Mouse (Mus musculus): ENCODE data around the gene Mfrp.

Mfrp gene

DNA sequence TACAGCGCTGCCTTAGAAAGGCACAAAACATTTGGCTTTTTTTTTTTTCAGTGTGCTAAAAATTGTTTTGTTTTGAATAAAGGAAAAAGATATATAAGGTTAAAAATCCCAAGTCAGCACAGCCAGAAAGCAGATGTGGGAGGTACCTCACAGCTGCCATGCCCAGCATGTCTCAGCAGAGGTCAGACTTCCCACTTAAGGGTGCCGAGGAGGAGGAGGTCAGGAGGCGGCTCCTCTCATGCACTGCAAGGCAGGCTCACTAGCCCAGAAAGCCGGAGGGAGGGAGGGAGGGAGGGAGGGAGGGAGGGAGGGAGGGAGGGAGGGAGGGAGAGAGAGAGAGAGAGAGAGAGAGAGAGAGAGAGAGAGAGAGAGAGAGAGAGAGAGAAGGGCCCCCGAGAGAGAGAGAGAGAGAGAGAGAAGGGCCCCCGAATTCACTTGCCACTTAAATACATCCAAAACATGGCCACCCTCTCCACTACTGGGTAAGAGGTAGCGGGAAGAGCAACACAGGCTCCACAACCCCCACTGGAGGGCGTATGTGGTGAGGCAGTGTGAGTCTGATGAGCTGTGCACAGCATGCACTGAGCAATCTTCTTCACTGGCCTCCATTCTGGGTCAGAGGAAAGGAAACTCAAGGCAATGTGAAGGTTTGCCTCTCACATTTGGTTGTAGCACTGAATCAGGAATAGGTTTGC is 42.6 kb downstream of the Mfrp start:
- Histone ChIP-seq H3K9me3 (ENCODE audit: low read length) (no peaks in the 10 kb centered on the region), H3K4me1 (replicated peaks; ENCODE audit: low read depth, low read length) (peaks cover 60% of the 10 kb centered on the region), H3K4me3 (replicated peaks; ENCODE audit: low read length) (0 out of 2 replicates have a peak overlapping the region, but pooled peaks have one; percentile 10), H3K27me3 (ENCODE audit: insufficient read depth, low read length) (no peaks in the 10 kb centered on the region), H3K36me3 (ENCODE audit: insufficient read depth, low read length) (peaks cover 78% of the 10 kb centered on the region)
- TF ChIP-seq NANOG (IDR thresholded peaks at IDR 0.05; ENCODE audit: borderline replicate concordance, low read length) (no peak), CTCF (conservative IDR thresholded peaks at IDR 0.05; ENCODE audit: low read length) (peak; percentile 21), POU5F1 (IDR thresholded peaks at IDR 0.05; ENCODE audit: borderline replicate concordance, low read length) (no peak)

DNA sequence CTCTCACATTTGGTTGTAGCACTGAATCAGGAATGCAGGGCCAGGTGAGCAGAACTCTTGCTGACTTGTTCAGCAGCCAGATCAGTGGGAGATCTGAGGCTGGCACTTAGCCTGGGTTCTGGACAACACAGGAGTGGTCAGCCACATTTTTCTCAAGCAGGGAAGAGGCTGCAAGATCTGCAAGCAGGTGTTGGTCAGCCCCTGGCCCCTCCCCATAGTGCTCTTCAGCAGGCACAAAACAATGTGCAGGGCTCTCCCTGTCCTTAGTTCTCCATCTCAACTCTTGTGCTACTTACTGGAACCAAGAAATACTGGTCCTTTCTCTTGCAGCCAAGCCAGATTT is 43.2 kb downstream of the Mfrp start:
- peaks cover 55% of the 10 kb centered on the region for H3K4me1 ChIP-seq (replicated peaks; ENCODE audit: low read depth, low read length)
- peaks cover 78% of the 10 kb centered on the region for H3K36me3 ChIP-seq (ENCODE audit: insufficient read depth, low read length)
- H3K4me3 ChIP-seq (replicated peaks; ENCODE audit: low read length), result no peak overlapping the region
- no peaks in the 10 kb centered on the region for H3K9me3 ChIP-seq (ENCODE audit: low read length)
- H3K27me3 ChIP-seq (ENCODE audit: insufficient read depth, low read length), result no peaks in the 10 kb centered on the region
- TF ChIP-seq NANOG (IDR thresholded peaks at IDR 0.05; ENCODE audit: borderline replicate concordance, low read length) (no peak), CTCF (conservative IDR thresholded peaks at IDR 0.05; ENCODE audit: low read length) (no peak), POU5F1 (IDR thresholded peaks at IDR 0.05; ENCODE audit: borderline replicate concordance, low read length) (no peak)

GRCm38 (mm10) chr9:44147290-44147689 is 45.8 kb downstream of the Mfrp start:
- no peak overlapping the region for H3K4me3 ChIP-seq (replicated peaks; ENCODE audit: low read length)
- TF ChIP-seq NANOG (IDR thresholded peaks at IDR 0.05; ENCODE audit: borderline replicate concordance, low read length) (no peak), CTCF (conservative IDR thresholded peaks at IDR 0.05; ENCODE audit: low read length) (peak; percentile 46), POU5F1 (IDR thresholded peaks at IDR 0.05; ENCODE audit: borderline replicate concordance, low read length) (no peak)
- H3K4me1 ChIP-seq (replicated peaks; ENCODE audit: low read depth, low read length), result peaks cover 29% of the 10 kb centered on the region
- H3K27me3 ChIP-seq (ENCODE audit: insufficient read depth, low read length), result no peaks in the 10 kb centered on the region
- no peaks in the 10 kb centered on the region for H3K9me3 ChIP-seq (ENCODE audit: low read length)
- H3K36me3 ChIP-seq (ENCODE audit: insufficient read depth, low read length), result peaks cover 79% of the 10 kb centered on the region
